Mouse (Mus musculus): ENCODE results near the gene Fer1l4.
A peak's percentile ranks its signal among the peaks of the same experiment; 100 is the strongest.

Gene Fer1l4

DNA sequence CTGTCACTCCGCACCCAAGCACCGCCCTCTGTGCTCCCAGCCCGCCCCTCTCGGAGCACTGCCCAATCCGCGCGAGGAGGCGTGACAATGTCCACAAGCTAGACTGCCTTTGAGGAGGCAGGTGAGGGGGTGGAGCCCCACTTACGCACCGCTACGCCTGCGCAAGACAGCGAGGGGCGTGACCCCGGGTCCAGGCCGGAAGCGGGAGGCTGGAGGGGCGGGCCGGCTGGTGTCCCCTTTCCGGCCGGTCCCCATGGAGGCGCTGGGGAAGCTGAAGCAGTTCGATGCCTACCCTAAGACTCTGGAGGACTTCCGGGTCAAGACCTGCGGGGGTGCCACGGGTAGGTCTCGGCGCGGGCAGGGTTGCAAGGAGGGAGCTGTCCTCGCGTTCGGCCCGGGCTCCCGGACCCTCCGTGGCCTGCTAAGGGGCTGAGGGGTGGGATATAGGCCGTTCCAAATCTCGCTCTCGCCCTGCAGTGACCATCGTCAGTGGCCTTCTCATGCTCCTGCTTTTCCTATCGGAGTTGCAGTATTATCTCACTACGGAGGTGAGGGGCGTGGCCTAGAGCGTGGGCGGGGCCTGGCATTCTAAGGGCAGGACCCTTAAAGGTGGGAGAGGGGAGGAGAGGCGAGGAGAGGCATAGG lies 44.7 kb downstream of the Fer1l4 start, which contains the start of the genes 6430550D23Rik and Ergic3:
Gene 6430550D23Rik, minus strand, starts transcription at position 90 of the 645 bp plus-strand sequence.
Gene Ergic3, plus strand, starts transcription at position 158 of the 645 bp plus-strand sequence.
- peak; percentile 97 for DNase-seq (ENCODE audit: low read depth)

GRCm38 (mm10) chr2:156005393-156005792 lies 47.4 kb downstream of the Fer1l4 start:
- DNase-seq (ENCODE audit: low read depth) = peak; percentile 29

DNA sequence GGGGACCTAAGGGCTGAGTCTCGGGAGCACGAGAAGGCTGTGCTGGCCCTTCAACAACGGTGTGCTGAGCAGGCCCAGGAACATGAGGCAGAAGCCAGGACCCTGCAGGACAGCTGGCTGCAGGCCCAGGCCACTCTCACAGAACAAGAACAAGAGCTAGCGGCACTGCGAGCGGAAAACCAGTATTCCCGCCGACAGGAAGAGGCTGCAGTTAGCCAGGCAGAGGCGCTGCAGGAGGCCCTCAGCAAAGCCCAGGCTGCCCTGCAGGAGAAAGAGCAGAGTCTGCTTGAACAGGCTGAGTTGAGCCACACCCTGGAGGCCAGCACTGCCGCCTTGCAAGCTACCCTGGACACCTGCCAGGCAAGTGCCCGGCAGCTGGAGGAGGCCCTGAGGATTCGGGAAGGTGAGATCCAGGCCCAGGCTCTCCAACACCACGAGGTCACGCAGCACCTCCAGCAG lies 60.9 kb downstream of the Fer1l4 start:
- DNase-seq (ENCODE audit: low read depth) = no peak

- DNase-seq (ENCODE audit: low read depth) = no peak
These were observed 61.6 kb downstream of the Fer1l4 start for GRCm38 (mm10) chr2:155991151-155991550.

- DNase-seq (ENCODE audit: low read depth) = peak; percentile 25
These were observed 63.7 kb downstream of the Fer1l4 start for GRCm38 (mm10) chr2:155989085-155989484.

DNA sequence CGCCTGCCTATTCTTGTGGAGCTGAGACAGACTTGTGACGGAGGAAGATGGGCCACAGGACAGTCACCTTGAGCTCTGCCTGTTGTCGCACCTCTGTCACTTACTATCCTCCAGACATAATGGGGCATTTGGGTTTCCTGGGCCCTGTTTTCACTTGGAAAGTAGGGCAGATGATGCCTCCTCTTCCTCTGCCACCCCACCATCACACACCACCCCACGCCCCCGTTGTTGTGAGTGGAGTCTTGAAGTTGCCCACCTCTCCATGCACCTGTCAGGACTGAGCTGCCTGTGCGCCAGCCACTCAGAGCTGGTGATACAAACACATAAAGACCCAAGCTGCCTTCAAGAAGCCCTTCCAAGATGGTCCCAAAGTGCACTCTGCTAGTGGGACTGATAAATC lies 65.6 kb downstream of the Fer1l4 start:
- DNase-seq (ENCODE audit: low read depth) = no peak

DNA sequence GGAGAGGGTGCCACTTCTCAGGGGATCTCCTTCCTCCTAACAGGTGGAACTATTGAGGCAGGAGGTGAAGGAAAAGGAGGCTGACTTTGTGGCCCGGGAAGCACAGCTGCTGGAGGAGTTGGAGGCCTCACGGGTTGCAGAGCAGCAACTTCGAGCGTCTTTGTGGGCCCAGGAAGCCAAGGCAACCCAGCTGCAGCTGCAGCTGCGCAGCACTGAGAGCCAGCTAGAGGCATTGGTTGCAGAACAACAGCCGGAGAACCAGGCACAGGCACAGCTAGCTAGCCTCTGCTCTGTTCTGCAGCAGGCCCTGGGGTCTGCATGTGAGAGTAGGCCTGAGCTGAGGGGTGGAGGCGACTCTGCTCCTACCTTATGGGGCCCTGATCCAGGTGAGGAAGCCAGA lies 67.0 kb downstream of the Fer1l4 start:
- DNase-seq (ENCODE audit: low read depth) = no peak

- DNase-seq (ENCODE audit: low read depth) = peak; percentile 55
These were observed 73.3 kb downstream of the Fer1l4 start for GRCm38 (mm10) chr2:155979328-155979991.

DNA sequence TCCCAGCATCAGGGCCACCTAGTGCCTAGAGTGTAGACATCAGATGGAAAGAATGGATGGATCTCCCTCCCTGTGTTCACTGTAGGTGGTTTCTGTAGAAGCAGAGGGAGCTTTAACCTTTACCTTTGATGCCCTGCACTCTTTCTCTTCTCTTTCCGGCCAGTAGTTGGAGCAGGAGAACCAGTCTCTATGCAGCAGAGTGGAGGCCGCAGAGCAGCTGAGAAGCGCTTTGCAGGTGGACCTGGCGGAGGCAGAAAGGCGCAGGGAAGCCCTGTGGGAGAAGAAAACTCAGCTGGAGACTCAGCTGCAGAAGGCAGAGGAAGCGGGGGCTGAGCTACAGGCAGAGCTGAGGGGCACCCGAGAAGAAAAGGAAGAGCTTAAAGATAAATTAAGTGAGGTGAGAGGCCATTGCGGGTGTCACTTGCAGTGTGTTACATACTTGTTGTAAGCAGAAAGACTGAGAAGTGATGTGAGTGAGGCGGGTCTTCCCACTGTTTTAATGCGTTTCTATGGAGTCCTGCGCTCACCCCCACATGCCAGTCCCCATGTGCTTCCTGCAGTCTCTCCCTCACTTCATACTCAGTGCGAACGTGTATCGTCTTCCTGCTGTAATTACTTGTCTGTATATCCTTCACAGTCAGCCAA lies 78.5 kb downstream of the Fer1l4 start:
- DNase-seq (ENCODE audit: low read depth) = no peak

- DNase-seq (ENCODE audit: low read depth) = no peak
These were observed 79.4 kb downstream of the Fer1l4 start for GRCm38 (mm10) chr2:155973348-155973747.
